Mouse (Mus musculus) megakaryocyte, adult 5-6 weeks (primary cell): Measurements from ENCODE around the gene Gm9844. TPM values are rescaled to one million over a fixed set of nuclear protein-coding genes. Genes with fewer than 3 reads are reported as not detected.

Source experiments
- ATAC-seq: 2 replicates; pipeline ENCODE4 v1.8.0; 2016; ENCODE audit warnings: mild to moderate bottlenecking, inconsistent platforms; ENCODE audit not compliant: poor library complexity, severe bottlenecking
- total RNA-seq, 2 experiments: library from RNA; stranded (forward) in 1 of 2; stranded (reverse) in 1 of 2; fragments of 153-499, 151-499 nt in 1 of 2; fragments of 221-1000, 200-1000 nt in 1 of 2; gene quantifications; 2 replicates each; pipeline versions ENCODE4 v1.2.3 to v1.2.4; 2015 to 2017

Gm9844 gene
- total RNA-seq, 2 experiments from 2014 or later, result 9.6 to 73.5 TPM

DNA sequence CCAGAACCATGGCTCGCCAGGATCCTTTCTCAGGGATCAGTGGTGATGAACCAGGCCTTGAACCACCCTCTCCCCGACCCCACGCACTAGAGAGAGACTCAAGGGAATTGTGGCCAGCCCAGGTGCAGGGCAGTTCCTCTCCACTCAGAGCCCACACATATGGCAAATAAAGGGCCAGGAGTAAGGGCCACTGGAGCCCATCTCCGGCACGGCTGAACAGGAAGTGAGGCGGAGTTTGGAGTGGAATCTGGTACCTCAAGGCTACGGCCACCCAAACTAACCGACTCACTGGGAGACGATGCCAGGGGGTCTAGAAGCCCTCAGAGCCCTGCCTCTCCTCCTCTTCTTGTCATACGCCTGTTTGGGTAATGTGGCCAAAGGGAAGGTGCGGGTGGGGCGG is 35.2 kb downstream of the Gm9844 start, which contains the start of gene Cd79a:
Gene Cd79a (plus strand): TSS at position 158 of the 400 bp plus-strand sequence.
- no peak for ATAC-seq

- no peak for ATAC-seq
Observed at GRCm38 (mm10) chr7:24897959-24898358, 35.9 kb downstream of the Gm9844 start.

DNA sequence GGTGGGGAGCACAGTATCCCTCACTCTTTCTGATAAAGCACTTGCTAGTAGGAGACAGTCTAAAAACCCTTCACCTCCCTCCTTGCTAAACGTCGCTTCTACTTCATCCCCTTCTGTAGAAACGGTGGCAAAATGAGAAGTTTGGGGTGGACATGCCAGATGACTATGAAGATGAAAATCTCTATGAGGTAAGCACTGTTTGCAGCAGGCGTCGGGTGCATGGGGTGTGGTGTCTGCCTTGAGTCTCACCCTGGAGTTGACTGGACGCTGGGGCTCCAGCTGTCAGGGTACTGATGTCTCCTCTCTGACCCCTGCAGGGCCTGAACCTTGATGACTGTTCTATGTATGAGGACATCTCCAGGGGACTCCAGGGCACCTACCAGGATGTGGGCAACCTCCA is 39.1 kb downstream of the Gm9844 start:
- no peak for ATAC-seq

GRCm38 (mm10) chr7:24901842-24902241 is 39.8 kb downstream of the Gm9844 start:
- peak; percentile 22 for ATAC-seq

DNA sequence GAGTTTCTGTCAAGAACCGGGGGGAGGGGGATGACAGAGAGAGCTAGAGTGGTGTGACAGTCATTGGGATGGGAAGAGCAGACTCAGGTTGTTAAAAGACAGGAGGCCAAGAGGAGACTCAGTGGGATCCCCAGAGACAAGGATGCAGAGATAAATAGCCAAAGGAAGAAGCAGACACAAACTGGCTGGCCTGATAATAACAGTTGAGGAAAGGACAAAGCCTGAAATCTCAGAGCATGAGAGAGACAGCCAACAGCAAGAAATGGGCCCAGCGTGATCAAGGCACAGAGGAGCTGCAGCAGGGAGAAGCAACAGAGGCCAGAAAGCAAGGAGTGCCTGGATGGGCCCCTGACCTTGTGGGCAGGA is 40.2 kb downstream of the Gm9844 start:
- no peak for ATAC-seq

DNA sequence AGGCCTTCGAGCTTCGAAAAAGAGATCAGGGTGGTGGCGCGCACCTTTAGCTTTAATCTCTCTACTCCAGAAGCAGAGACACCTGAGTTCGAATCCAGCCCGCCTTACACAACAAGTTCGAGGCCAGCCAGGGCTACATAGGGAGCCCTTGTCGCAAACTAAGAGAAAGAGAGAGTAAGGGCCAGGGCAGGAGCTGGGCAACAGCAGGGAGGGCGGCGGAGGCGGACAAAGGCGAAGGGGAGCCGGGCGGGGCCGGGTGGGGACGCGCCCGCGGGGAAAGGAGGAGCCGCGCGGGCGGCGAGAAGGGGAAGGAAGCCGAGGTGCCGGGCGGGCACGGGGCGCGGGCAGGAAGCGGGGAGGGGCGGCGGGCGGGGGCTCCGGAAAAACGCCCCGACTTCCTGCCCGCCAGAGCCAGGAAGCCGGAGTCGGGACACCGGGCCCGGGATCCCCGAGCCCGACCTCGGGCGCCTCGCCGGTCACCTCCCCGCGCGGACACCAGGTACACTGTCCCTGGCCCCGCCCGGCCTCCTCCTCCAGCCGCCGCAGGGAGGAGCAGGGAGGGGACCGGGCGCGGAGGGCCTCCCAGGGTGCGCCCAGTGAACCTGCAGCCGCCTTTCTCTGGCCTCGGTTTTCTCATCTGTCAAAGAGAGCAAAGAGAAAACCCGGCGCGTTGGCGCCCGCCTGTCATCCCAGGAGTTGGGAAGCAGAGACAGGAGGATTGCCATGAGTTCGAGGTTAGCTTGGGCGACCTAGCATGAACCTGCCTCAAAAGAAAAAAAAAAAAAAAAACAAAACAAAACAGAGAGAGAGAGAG is 40.8 kb downstream of the Gm9844 start, which contains the start of gene Arhgef1:
Gene Arhgef1 (plus strand): TSS at position 283 of the 814 bp plus-strand sequence.
- peak; percentile 46 for ATAC-seq

DNA sequence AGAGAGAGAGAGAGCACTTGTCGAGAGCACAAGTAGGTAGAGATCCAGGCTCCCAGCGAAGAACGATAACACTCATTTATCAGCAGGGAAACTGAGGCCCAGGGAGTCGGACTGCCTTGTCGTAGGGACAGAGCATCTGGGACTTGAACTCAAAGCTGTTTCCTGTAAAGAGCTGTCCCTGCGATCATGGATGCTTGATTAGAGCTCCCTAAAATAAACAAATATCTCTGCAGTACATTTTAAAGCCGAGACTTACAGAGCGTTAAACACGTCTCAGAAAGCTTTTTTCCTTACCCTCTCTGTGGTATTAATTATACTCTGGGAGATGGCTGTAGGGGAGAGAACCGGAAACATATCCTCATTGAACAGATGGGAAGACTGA is 41.4 kb downstream of the Gm9844 start:
- no peak for ATAC-seq

- peak; percentile 79 for ATAC-seq
Observed at GRCm38 (mm10) chr7:24904070-24904483, 42.1 kb downstream of the Gm9844 start.

- peak; percentile 24; the same call in 1 of the 2 replicates for ATAC-seq
Observed at GRCm38 (mm10) chr7:24904936-24905335, 42.9 kb downstream of the Gm9844 start.

- ATAC-seq, result no peak
Observed at GRCm38 (mm10) chr7:24906551-24906950, 44.5 kb downstream of the Gm9844 start.

DNA sequence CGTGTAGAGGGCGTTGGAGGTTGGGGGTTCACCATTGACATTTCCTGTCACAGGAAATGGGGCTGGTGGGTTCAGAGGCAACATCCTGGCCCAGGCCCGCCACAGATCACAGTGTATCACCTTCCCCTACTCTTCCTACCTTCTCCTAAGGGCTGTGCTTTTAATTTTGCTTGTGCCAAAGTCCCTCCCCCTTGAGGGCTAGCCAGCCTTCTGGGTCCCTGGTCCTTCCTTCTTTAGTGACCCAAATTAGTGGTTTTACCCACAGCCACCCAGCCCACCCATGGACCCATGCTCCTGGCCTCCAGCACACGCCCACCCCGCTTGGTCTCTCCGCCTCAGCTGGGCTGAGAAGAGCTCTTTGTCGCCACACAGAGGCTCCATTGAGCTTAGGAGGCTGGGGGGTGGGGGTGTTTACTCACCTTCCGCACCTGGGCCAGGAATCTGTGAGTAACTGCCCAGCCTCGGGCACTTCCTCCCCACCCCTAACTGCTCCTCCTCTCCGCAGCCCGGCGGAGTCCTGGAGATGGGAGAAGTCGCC is 45.3 kb downstream of the Gm9844 start:
- ATAC-seq, result peak; percentile 8; the same call in 1 of the 2 replicates

Other genes starting within 250 kb of the Gm9844 start
- not detected in 2 replicates for gene Lypd3, start 225.7 kb upstream of the Gm9844 start, total RNA-seq (2015)
- not detected in 2 replicates for gene Lypd3, start 225.7 kb upstream of the Gm9844 start, total RNA-seq (2017)
- gene Tex101, start 185.5 kb upstream of the Gm9844 start, total RNA-seq (2015), result not detected in 2 replicates
- gene Tex101, start 185.5 kb upstream of the Gm9844 start, total RNA-seq (2017), result not detected in 2 replicates
- gene BC049730, start 153.0 kb upstream of the Gm9844 start, total RNA-seq (2015), result not detected in 2 replicates
- gene BC049730, start 153.0 kb upstream of the Gm9844 start, total RNA-seq (2017), result not detected in 2 replicates
- gene Gm4763, start 135.3 kb upstream of the Gm9844 start, total RNA-seq (2015), result not detected in 2 replicates
- gene Gm4763, start 135.3 kb upstream of the Gm9844 start, total RNA-seq (2017), result 0.24 TPM in 1 of 2 replicates, not detected in the other
- 170 and 199 TPM in 2 replicates for gene Cd177, start 101.9 kb upstream of the Gm9844 start, total RNA-seq (2015)
- 392 and 399 TPM in 2 replicates for gene Cd177, start 101.9 kb upstream of the Gm9844 start, total RNA-seq (2017)
- 44.7 and 45.0 TPM in 2 replicates for gene Ceacam10, start 85.0 kb upstream of the Gm9844 start, total RNA-seq (2015)
- gene Ceacam10, start 85.0 kb upstream of the Gm9844 start, total RNA-seq (2017), result 43.5 and 48.5 TPM in 2 replicates
- gene Lypd4, start 7.7 kb downstream of the Gm9844 start, total RNA-seq (2015), result not detected in 2 replicates
- gene Lypd4, start 7.7 kb downstream of the Gm9844 start, total RNA-seq (2017), result not detected in 2 replicates
- not detected in 2 replicates for gene Dmrtc2, start 7.8 kb downstream of the Gm9844 start, total RNA-seq (2015)
- gene Dmrtc2, start 7.8 kb downstream of the Gm9844 start, total RNA-seq (2017), result not detected in 2 replicates
- 1,493 and 1,909 TPM in 2 replicates for gene Rps19, start 22.2 kb downstream of the Gm9844 start, total RNA-seq (2015)
- gene Rps19, start 22.2 kb downstream of the Gm9844 start, total RNA-seq (2017), result 575 and 756 TPM in 2 replicates
- gene Cd79a, start 35.2 kb downstream of the Gm9844 start, total RNA-seq (2015), result 0.64 and 1.0 TPM in 2 replicates
- gene Cd79a, start 35.2 kb downstream of the Gm9844 start, total RNA-seq (2017), result 0.18 and 0.24 TPM in 2 replicates
- gene Arhgef1, start 40.7 kb downstream of the Gm9844 start, total RNA-seq (2015), result 142 and 156 TPM in 2 replicates
- 116 and 142 TPM in 2 replicates for gene Arhgef1, start 40.7 kb downstream of the Gm9844 start, total RNA-seq (2017)
- not detected in 2 replicates for gene Gm4881, start 82.3 kb downstream of the Gm9844 start, total RNA-seq (2015)
- not detected in 2 replicates for gene Gm4881, start 82.3 kb downstream of the Gm9844 start, total RNA-seq (2017)
- gene Rabac1, start 110.5 kb downstream of the Gm9844 start, total RNA-seq (2015), result 85.5 and 102 TPM in 2 replicates
- gene Rabac1, start 110.5 kb downstream of the Gm9844 start, total RNA-seq (2017), result 73.1 and 79.3 TPM in 2 replicates
- gene Atp1a3, start 143.7 kb downstream of the Gm9844 start, total RNA-seq (2015), result 126 and 128 TPM in 2 replicates
- 61.6 and 106 TPM in 2 replicates for gene Atp1a3, start 143.7 kb downstream of the Gm9844 start, total RNA-seq (2017)
- 1.1 and 1.6 TPM in 2 replicates for gene Grik5, start 210.1 kb downstream of the Gm9844 start, total RNA-seq (2015)
- gene Grik5, start 210.1 kb downstream of the Gm9844 start, total RNA-seq (2017), result 2.0 and 2.6 TPM in 2 replicates
- 6.7 and 6.8 TPM in 2 replicates for gene Zfp574, start 210.4 kb downstream of the Gm9844 start, total RNA-seq (2015)
- gene Zfp574, start 210.4 kb downstream of the Gm9844 start, total RNA-seq (2017), result 6.8 and 7.2 TPM in 2 replicates